Mouse (Mus musculus) cerebellum, adult 11 months (tissue): Measurements from ENCODE around the gene Krt88.

Experiments used
- DNase-seq: peaks from one replicate; pipeline ENCODE4 v3.0.0; 2022

Krt88 gene

GRCm38 (mm10) chr15:101447444-101447843 is at the start of gene Krt88:
Krt88 (plus strand) TSS chr15:101447744.
- DNase-seq: no peak

GRCm38 (mm10) chr15:101398269-101398668 is 49.3 kb upstream of the Krt88 start:
- DNase-seq: no peak

- DNase-seq: no peak
Observed at GRCm38 (mm10) chr15:101410775-101411174, 36.8 kb upstream of the Krt88 start, which contains the start of gene Krt7. Krt7 (plus strand) TSS chr15:101411043.

- DNase-seq: no peak
Observed at GRCm38 (mm10) chr15:101412188-101412587, 35.4 kb upstream of the Krt88 start.

- no peak for DNase-seq
Observed at GRCm38 (mm10) chr15:101413916-101414635, 33.5 kb upstream of the Krt88 start.

DNA sequence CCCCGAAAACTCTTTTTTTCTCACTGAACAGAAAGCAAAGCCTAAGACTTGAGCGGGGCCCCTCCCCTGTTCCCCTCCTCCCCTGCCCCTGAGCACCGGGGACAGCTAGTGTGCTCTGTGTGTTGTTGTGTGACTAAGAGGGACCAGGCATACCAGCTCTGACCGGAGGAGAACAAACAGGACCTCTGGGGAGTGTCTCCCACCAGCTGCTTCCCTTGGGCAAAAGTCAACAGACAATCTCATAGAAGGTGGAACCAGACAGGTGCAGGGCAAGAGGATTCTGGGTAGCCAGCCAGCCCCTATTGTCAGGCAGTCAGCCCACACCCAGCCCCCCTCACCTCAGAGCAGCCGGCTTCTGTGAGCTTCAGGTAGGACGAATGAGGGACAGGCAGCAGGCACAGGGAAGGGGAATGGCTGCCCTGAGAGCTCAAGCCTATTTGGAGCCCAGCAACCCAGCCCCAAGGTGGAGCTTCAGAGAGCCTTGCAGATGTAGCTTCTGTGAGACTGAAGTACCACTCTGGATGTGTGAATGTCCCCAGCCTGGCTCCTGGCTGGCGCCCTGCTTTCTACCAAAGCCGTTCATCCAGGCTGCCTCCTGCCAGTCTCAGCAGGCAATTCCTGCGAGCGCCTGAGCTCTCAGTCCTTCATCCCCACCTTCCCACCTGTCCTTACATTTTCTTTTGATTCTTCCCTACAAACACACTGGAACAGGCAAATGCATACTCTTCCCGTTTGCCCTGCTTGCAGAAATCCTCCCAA is 32.6 kb upstream of the Krt88 start:
- peak; percentile 22 for DNase-seq

DNA sequence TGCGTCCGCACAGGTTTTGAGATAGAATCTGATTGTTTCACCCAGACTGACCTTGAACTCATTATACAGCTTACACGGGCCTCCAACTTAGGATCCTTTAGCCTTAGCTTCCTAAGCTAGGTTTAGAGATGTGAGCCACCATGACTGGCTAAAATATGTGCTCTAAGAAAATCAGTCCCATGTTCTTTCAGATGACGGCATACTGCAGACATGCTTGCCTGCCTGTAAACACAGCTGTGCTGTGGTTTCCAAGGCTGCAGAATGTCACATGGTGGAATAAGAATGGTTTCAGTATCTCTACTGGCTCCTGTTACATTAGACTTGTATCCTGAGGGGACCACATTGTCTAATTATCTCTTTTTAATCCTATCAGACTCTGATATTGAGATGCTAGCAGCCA is 28.6 kb upstream of the Krt88 start:
- no peak for DNase-seq

GRCm38 (mm10) chr15:101420903-101421302 is 26.6 kb upstream of the Krt88 start:
- no peak for DNase-seq

- DNase-seq: no peak
Observed at GRCm38 (mm10) chr15:101424914-101425313, 22.6 kb upstream of the Krt88 start.

DNA sequence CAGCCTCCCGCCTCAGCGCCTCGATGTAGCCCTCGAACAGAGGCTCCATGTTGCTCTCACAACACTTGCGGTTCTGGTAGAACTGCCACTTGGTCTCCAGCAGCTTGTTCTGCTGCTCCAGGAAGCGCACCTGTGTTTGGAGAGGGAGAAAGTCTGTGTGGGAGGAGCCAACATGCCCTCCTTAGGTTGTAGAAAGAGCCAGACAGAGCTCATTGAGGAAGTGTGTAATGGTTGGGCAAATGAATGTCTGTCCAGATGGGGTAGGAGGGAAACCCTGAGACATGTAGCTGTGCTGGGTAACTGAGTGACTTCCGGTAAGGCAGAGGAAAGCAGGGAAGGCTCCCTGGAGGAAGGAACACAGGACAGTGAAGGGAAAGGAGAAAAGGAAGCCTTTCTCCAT is 10.9 kb upstream of the Krt88 start:
- no peak for DNase-seq

GRCm38 (mm10) chr15:101438555-101438954 is 9.0 kb upstream of the Krt88 start, which contains the start of gene Krt87:
Krt87 (minus strand) TSS chr15:101438804.
- no peak for DNase-seq

DNA sequence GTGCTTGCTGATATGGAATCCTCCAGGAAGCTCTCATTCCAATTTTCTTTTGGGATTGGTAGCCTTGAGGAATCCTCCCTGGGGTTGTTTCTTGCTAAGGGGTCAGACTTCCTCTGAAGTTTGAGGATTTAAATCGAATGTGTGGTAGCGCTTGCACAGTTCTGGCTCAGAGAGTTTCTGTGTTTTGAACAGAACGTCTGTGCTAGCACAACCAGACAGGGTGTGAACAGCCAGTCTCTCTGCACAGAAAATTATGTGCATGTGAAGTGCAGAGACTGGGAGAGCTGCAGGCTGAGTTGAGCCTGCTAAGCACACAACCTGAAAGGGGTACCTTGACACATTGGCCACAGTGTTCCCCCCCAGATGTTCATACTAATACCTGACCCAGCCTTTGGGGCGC is 6.7 kb upstream of the Krt88 start:
- no peak for DNase-seq

- DNase-seq: no peak
Observed at GRCm38 (mm10) chr15:101446572-101446971, 972 bp upstream of the Krt88 start.

GRCm38 (mm10) chr15:101453093-101453736 is 5.7 kb downstream of the Krt88 start:
- peak; percentile 62 for DNase-seq

GRCm38 (mm10) chr15:101454774-101455173 is 7.2 kb downstream of the Krt88 start:
- no peak for DNase-seq

DNA sequence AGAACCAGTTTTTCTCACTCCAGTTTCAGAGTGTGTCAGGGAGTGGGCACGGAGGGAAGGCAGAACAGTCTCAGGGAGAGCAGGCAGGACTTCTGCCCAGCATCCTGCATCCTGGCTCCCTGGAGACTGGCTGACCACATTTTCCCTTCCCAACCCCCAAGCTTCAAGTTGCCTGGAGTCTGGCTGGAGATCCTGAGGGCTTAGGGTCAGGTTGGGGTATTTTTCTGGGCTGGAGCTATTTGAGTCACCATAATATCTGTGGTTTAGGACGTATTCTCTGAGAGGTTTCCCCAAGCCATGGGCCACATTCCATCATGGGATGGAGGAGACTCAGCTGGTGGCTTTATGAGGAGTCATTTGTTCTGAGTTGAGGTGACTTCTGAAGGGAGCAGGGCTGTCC is 7.7 kb downstream of the Krt88 start:
- no peak for DNase-seq

GRCm38 (mm10) chr15:101455891-101456290 is 8.3 kb downstream of the Krt88 start:
- DNase-seq: no peak

DNA sequence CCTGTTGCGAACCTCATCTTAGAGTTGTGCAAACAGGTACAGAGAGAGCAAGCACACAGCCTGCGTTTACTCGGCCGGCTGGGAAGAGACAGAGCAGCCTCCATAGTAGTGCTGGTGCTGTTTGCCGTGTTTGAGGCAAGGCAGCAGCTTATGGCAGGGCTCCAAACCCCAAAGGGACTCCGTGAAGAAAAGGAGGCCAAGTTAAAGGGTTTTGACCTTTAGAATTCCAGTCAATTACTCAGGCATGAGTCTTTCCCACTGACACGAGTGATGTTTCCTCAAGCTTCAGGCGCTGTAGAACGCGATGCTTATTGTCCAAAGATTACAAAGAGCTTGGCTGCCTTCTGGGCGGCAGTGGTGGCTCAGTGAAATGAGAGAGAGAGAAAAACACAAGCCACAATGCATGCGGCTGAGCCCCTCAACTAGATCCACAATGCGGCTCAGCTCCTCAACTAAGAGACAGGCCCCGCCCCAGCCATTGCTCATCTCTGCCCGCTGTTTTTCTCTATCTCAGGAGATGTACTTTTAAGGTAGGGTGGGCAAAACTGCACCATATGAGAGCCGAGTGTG is 10.9 kb downstream of the Krt88 start:
- no peak for DNase-seq

- no peak for DNase-seq
Observed at GRCm38 (mm10) chr15:101459283-101459682, 11.7 kb downstream of the Krt88 start.

- no peak for DNase-seq
Observed at GRCm38 (mm10) chr15:101463651-101464050, 16.1 kb downstream of the Krt88 start, which contains the start of gene Krt81. Krt81 (minus strand) TSS chr15:101463751.

DNA sequence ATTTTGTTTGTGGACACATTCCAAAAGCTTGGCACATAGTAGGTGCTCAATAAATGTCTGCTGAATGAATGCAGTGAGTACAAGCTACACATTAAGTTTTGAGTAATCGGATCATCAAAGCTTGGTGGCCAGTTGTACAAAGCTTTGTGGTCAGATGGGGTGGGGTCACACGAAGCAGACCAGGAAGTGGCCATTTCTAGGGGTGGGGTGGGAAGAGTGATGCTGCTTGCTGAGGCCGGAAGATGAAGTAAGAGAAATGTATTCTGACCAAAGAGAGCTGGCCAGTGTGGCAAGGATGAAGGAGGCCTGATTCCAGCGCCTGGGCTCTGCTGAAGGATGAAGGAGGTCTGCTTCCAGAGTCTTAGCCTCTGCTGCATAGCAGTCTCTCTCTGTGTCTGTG is 21.5 kb downstream of the Krt88 start:
- no peak for DNase-seq

DNA sequence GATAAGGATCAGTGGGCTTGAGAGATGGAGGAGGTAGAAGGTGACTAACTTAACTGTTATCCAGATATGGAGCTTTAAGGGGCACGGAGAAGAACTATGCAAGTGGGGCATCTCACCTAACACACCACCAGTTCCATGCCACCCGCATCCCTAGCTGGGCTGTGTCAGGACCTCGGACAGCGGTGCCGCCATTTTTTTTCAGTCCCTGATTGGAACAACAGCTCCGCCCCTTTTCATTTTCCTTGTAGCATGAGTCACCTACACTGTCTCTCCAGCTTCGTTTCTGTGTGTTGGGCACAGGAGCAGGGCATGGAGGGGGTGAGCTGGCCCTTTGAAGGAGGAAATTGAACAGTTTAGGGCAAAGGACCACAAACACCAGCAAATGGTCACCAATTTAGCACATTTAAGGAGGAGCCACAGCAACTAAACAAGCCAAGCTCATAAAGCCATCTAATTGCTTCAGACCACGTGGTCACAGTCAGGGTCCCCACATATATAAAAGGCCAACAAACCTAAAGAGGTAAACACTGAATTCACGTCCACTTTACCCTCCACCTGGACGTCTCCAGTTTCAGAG is 25.5 kb downstream of the Krt88 start, which contains the start of gene Krt86:
Gene Krt86, plus strand, starts transcription at position 527 of the 577 bp plus-strand sequence.
- DNase-seq: no peak
